Mouse (Mus musculus): ENCODE measurements at regions not wholly inside any gene's neighbourhood (a gene's known extent, or its start where the extent isn't known, plus 50 kb on each side); places are given as distances from the start of the nearest gene placed in this dataset.

- TF ChIP-seq MAX (IDR thresholded peaks at IDR 0.05; ENCODE audit: low read depth) (no peak), POLR2A (IDR thresholded peaks at IDR 0.05; ENCODE audit: insufficient read length, low read depth) (no peak), E2F4 (IDR thresholded peaks at IDR 0.05; ENCODE audit: insufficient read depth) (no peak), USF1 (IDR thresholded peaks at IDR 0.05; ENCODE audit: low read depth) (no peak), REST (IDR thresholded peaks at IDR 0.05; ENCODE audit: insufficient read depth, insufficient read length) (no peak), POLR2AphosphoS2 (IDR thresholded peaks at IDR 0.05; ENCODE audit: insufficient read length, low read depth) (no peak), MYOG (IDR thresholded peaks at IDR 0.05; ENCODE audit: control insufficient read depth in 1 of 3, insufficient read depth in 1 of 3, insufficient read length in 2 of 3, low read depth in 2 of 3) (no peak), TCF3 (IDR thresholded peaks at IDR 0.05; ENCODE audit: insufficient read length, low read depth) (no peak), CEBPB (IDR thresholded peaks at IDR 0.05; ENCODE audit: insufficient read depth, poor library complexity, severe bottlenecking) (no peak)
Observed at GRCm38 (mm10) chr13:53553876-53554577, 81.2 kb upstream of the Msx2 start.

Measured in myocyte (in vitro differentiated cells).